Mouse (Mus musculus) liver, adult 2 months (tissue): Measurements from ENCODE around the gene Lama5. TPM values are rescaled to one million over a fixed set of nuclear protein-coding genes. Genes with fewer than 3 reads are reported as not detected.

Source experiments
- DNase-seq: peaks from one replicate; pipeline ENCODE4 v3.0.0-alpha.2; 2011; ENCODE audit warnings: low read depth, low spot score; ENCODE audit errors: extremely low read depth
- H3K27ac ChIP-seq: fragments of 200-500 bp; replicated peaks from 2 replicates; pipeline ENCODE4 v1.5.1; 2012; ENCODE audit warnings: low read depth, mild to moderate bottlenecking, control low read depth, inconsistent platforms, low read length; ENCODE audit not compliant: insufficient read depth
- H3K27me3 ChIP-seq: fragments of 200-500 bp; 2 replicates; pipeline ENCODE4 v1.6.1; 2012; ENCODE audit warnings: mild to moderate bottlenecking, moderate library complexity, low read length, inconsistent platforms; ENCODE audit not compliant: control insufficient read depth, insufficient read depth
- H3K36me3 ChIP-seq: fragments of 200-500 bp; 2 replicates; pipeline ENCODE4 v1.6.1; 2012; ENCODE audit warnings: low read length, inconsistent platforms; ENCODE audit not compliant: control insufficient read depth, insufficient read depth
- H3K4me1 ChIP-seq: fragments of 200-500 bp; 2 replicates; pipeline ENCODE4 v1.6.1; 2011; ENCODE audit warnings: low read length; ENCODE audit not compliant: control insufficient read depth, insufficient read depth
- H3K4me3 ChIP-seq: fragments of 200-500 bp; 2 replicates; pipeline ENCODE4 v1.5.1; 2011; ENCODE audit warnings: low read depth, mild to moderate bottlenecking, control low read depth, low read length, moderate library complexity; ENCODE audit not compliant: insufficient read depth
- H3K79me2 ChIP-seq: fragments of 200-500 bp; 2 replicates; pipeline ENCODE4 v1.6.1; 2012; ENCODE audit warnings: inconsistent platforms, mild to moderate bottlenecking, low read length, moderate library complexity; ENCODE audit not compliant: control insufficient read depth, insufficient read depth
- H3K9ac ChIP-seq: fragments of 200-500 bp; 2 replicates; pipeline ENCODE4 v1.6.1; 2012; ENCODE audit warnings: low read depth, mild to moderate bottlenecking, control low read depth, inconsistent platforms, low read length
- CTCF ChIP-seq: fragments of 200-500 bp; IDR thresholded peaks from 2 replicates; pipeline ENCODE4 v1.5.1; 2011; ENCODE audit warnings: low read depth, low read length, control low read depth
- POLR2A ChIP-seq: fragments of 200-500 bp; IDR thresholded peaks from 2 replicates; pipeline ENCODE4 v1.6.1; 2011; ENCODE audit warnings: low read length, control low read depth; ENCODE audit not compliant: insufficient read depth; ENCODE audit errors: extremely low read depth
- WGBS: fragments of 180-500 bp; shearing (Covaris S2); methylation state at CpG from one replicate; pipeline ENCODE4 v1.1.7; 2018; 5-methylcytosine and 5-hydroxymethylcytosine counted together
- polyA plus RNA-seq: library from polyadenylated mRNA; depleted of rRNA; stranded (reverse); fragments of >200 nt; gene quantifications from 2 replicates; pipeline ENCODE4 v1.2.3, GENCODE M21; 2012
- total RNA-seq: library from RNA; depleted of rRNA; stranded (reverse); fragments of >200 nt; gene quantifications from 2 replicates; pipeline ENCODE4 v1.2.3, GENCODE M21; 2014

The Lama5 gene
- total and polyA plus RNA-seq, 2 experiments = 0.65 to 4.0 TPM

DNA sequence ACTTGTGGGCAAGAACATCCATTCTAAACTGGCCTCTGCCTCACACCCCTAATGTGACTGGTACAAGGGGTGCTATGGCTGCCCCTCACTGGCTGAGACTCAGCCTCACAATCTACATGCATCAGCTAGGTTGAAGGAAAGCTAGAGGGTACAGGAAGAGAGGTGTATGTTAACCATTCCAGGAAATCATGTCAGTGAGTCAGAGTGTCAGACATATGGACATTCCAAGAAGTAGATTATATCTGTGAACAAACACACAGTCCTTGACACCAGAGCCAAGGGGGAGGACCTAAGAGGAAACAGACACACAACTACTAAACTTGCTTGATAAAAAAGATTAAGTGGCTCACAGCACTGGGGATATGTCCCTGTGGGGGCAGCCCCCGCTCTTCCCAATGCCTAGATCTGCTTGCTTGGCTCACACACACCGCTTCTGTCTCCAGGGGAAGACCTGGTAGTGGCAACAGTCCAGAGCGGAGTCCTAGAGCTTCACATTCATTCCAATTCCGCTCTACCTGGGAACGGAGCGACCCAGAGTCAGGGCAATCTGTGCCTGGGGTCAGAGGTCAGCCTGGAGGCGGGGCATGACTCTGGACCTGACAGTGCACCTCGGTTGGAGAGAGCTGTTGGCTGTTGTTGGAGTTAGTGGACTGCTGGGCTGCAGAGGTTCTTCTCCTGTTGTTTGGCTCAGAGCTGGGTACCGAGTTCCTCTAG lies 23.4 kb upstream of the Lama5 start:
- no peak overlapping the region for H3K9ac ChIP-seq
- H3K36me3 ChIP-seq = no peaks in the 10 kb centered on the region
- 30% methylated on average over 9 of the region's 9 CpGs for WGBS
- no peak overlapping the region for H3K27ac ChIP-seq
- H3K79me2 ChIP-seq = no peaks in the 10 kb centered on the region
- no peak overlapping the region for H3K4me3 ChIP-seq
- TF ChIP-seq CTCF (no peak), POLR2A (no peak)
- no peaks in the 10 kb centered on the region for H3K27me3 ChIP-seq
- peak; percentile 82 for DNase-seq
- peaks cover 3% of the 10 kb centered on the region; the same call in 1 of the 2 replicates for H3K4me1 ChIP-seq

DNA sequence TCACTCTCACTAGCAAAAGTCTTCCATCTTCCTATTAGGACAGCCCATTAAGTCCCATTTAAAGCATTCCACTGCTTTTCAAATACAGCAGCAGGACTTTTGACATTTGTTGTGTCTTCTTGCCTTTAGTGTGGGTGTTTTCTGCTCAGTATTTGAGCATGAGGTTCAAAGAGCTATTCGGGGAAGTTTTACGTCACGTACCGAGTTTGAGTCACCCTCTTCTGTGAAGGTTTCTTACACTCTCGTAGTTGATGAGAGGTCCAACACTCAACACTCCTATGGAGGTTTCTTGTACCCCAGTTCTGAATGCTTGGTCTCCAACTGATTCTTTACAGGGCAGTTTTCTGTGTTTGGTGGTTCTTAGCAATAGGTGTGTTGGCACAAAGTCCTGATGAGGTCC lies 22.3 kb upstream of the Lama5 start:
- no peak for TF ChIP-seq CTCF
- no peak for TF ChIP-seq POLR2A
- Histone ChIP-seq H3K9ac (no peak overlapping the region), H3K4me1 (peaks cover 3% of the 10 kb centered on the region; the same call in 1 of the 2 replicates), H3K27me3 (no peaks in the 10 kb centered on the region), H3K4me3 (no peak overlapping the region), H3K36me3 (no peaks in the 10 kb centered on the region), H3K79me2 (no peaks in the 10 kb centered on the region), H3K27ac (no peak overlapping the region)
- WGBS = 91% methylated on average over 5 of the region's 5 CpGs
- DNase-seq = no peak

DNA sequence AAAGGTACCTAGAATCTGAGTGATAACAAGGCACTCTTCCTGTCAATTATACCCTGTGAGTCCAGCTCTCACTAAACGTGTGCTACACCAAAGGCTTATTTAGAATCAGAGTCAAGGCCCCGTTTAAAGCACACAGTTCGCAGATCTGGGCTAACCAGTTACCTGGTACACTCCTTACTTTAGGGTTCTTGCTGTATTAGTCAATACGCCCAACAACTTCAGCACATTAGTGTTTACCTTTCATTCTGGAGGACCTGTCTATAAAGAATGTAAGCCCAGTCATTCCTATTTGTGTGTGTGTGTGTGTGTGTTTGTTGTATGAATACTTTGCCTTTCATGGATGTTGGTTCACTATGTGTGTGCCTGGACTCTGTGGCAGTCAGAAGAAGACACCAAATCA lies 17.4 kb upstream of the Lama5 start:
- Histone ChIP-seq H3K4me3 (no peak overlapping the region), H3K27ac (no peak overlapping the region), H3K27me3 (no peaks in the 10 kb centered on the region), H3K9ac (no peak overlapping the region), H3K4me1 (no peaks in the 10 kb centered on the region), H3K36me3 (no peaks in the 10 kb centered on the region), H3K79me2 (no peaks in the 10 kb centered on the region)
- no peak for TF ChIP-seq POLR2A
- 93% methylated on average over 4 of the region's 4 CpGs for WGBS
- no peak for DNase-seq

DNA sequence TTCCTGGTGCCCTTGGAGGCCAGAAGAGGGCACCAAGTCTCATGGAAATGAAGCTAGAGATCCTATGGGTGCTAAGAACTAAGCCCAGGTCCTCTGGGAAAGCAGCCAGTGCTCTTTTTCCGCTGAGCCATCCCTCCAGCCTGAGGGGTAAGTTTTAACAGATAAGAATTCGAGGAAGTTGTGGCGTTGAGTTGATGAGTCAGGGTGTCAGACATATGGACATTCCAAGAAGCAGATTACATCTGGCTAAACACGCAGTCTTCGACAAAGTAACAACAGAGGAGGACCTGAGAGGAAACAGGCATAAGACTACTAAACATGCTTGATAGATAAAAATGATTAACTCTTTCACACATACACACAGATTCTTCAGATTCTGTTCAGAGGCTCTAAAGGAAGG lies 12.9 kb upstream of the Lama5 start:
- DNase-seq = no peak
- H3K9ac ChIP-seq = no peak overlapping the region
- H3K36me3 ChIP-seq = no peaks in the 10 kb centered on the region
- H3K27ac ChIP-seq = no peak overlapping the region
- no peaks in the 10 kb centered on the region for H3K79me2 ChIP-seq
- 65% methylated on average over 5 of the region's 5 CpGs for WGBS
- H3K27me3 ChIP-seq = no peaks in the 10 kb centered on the region
- H3K4me3 ChIP-seq = no peak overlapping the region
- H3K4me1 ChIP-seq = no peaks in the 10 kb centered on the region
- TF ChIP-seq POLR2A (no peak), CTCF (no peak)

DNA sequence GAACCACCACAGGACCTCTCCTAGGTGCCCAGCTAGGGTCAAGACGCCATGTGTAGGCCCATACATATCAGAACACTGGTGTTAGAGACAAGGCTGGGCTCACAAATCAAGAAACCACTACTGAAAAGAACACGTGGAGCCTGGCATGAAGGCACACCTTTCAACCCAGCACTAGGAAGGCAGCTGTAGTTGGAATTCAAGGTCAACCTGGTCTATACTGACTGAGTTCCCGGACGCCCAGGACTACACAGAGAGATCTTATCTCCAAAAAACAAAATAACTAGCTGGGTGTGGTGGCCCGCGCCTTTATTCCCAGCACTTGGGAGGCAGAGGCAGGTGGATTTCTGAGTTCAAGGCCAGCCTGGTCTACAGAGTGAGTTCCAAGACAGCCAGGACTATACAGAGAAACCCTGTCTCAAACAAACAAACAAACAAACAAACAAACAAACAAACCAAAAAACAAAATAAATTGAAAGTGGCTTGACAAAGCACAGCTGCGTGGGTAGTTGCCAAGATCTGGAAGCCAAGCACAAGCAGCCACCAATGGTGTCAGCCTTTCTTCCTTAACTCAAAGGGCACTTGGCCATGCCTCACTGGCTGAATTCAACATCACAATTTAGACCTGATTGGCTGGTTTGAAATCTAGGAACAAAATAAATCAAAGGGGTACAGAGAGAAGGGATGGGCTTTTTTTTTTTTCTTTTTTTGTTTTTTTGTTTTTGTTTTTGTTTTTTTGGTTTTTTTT lies 12.1 kb upstream of the Lama5 start:
- no peak for TF ChIP-seq POLR2A
- no peak for TF ChIP-seq CTCF
- no peaks in the 10 kb centered on the region for H3K4me1 ChIP-seq
- no peaks in the 10 kb centered on the region for H3K27me3 ChIP-seq
- DNase-seq = no peak
- WGBS = 84% methylated on average over 7 of the region's 7 CpGs
- H3K27ac ChIP-seq = no peak overlapping the region
- no peak overlapping the region for H3K4me3 ChIP-seq
- H3K79me2 ChIP-seq = no peaks in the 10 kb centered on the region
- H3K9ac ChIP-seq = no peak overlapping the region
- no peaks in the 10 kb centered on the region for H3K36me3 ChIP-seq

DNA sequence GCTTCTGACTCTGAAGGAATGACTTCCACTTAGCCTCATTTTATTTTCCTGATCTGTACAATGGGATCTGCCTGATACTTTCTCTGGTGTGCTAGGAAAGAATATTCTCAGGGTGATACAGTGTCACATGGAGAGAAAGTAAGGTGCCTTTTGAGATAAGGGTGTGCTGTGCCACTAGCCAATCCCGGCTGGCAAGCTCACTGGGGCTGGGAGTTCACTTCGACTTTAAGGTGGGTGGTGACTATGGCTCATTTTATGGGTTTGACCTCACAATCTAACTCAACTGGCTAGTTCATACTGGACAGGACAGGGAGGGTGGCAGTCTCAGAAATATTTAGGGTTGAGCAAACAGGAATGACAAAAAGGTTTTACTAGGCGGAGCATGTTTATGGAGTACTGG lies 11.3 kb upstream of the Lama5 start:
- no peaks in the 10 kb centered on the region for H3K4me1 ChIP-seq
- H3K27ac ChIP-seq = no peak overlapping the region
- H3K9ac ChIP-seq = no peak overlapping the region
- TF ChIP-seq POLR2A (no peak), CTCF (no peak)
- H3K4me3 ChIP-seq = no peak overlapping the region
- no peaks in the 10 kb centered on the region for H3K36me3 ChIP-seq
- no peak for DNase-seq
- H3K79me2 ChIP-seq = no peaks in the 10 kb centered on the region
- 78% methylated on average over 3 of the region's 3 CpGs for WGBS
- no peaks in the 10 kb centered on the region for H3K27me3 ChIP-seq
